Mouse (Mus musculus) liver, postnatal 0 days (tissue): ENCODE measurements around the gene Chad.

Source experiments
- CTCF ChIP-seq: sonication (generic); IDR thresholded peaks from 2 replicates; pipeline ENCODE4 v1.5.1; 2016; ENCODE audit warnings: antibody characterized with exemption, low read depth
- EP300 ChIP-seq: IDR thresholded peaks from 2 replicates; pipeline ENCODE4 v1.6.1; 2016; ENCODE audit warnings: antibody characterized with exemption, low read depth, mild to moderate bottlenecking

DNA sequence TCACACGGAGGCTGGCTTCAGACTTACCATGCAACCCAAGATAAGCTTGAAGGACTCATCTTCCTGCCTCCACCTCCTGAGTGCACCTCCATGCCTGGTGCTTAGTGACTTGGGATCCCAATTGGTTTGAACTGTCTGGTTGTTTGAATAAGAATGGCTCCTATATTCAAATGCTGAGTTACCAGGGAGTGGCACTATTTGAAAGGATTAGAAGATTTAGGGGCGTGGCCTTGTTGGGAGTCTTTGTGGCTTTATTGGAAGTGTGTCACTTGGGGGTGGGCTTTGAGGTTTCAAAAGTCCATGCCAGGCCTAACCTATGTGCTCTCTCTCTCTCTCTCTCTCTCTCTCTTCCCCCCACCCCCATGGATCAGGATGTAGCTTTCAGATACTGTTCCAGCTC, 52.8 kb downstream of the Chad start:
- TF ChIP-seq CTCF (no peak), EP300 (no peak)
